Mouse (Mus musculus) CD4-positive helper T cell, adult 2 months (primary cell): ENCODE measurements around the gene Rasal1.

Experiments used
- DNase-seq: peaks from one replicate; pipeline ENCODE4 v3.0.0-alpha.2; 2012; ENCODE audit warnings: low read depth, missing footprints, low spot score

Gene Rasal1

DNA sequence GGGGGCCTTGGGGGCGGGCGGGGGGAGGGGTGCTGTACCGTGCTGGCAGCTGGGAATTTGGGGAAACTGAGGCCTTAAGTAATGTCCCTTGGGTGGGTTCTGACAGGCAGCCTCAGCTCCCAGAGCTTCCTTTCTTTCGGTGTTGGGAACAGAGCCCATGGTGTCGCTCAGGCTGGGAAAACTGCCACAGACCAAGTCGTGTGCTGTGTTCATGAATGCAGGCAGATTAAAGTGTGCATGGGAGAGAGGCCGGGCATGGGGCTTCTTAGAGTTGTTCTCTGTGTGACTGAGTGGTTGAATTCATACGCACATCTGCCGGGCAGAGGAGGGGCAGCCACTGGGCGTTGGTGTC is 26.8 kb upstream of the Rasal1 start:
- no peak for DNase-seq

DNA sequence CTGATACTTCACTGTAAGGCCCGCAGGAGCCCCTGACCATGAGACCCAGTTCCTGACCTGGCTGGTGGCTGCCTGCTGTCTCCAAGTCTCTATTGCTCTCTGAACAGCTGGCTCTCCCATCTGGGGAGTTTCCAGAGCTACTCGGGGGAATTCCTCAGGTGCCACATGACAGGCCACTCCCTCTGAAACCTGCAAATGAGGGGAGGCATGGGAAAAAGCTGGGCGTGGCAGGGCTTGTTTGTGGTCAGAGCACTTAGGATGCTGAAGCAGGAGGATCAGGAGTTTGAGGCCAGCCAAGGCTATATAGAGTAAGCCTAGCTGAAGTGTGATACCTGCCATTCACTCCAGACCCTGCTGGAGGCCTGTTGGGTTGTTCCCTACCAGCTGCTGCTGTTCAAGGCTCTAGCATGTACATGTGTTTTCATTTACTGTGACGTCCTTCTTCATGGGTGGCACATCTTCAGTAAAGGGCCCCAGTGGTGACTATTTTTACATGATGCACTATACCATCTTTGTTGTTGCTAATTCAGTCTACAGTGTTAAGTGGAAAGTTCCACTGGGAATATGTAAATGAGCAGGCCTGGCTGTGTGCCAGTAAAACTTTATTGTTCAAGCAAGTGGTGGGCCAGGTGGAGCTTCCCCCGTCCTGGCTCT is 26.3 kb upstream of the Rasal1 start:
- DNase-seq, result peak; percentile 81

DNA sequence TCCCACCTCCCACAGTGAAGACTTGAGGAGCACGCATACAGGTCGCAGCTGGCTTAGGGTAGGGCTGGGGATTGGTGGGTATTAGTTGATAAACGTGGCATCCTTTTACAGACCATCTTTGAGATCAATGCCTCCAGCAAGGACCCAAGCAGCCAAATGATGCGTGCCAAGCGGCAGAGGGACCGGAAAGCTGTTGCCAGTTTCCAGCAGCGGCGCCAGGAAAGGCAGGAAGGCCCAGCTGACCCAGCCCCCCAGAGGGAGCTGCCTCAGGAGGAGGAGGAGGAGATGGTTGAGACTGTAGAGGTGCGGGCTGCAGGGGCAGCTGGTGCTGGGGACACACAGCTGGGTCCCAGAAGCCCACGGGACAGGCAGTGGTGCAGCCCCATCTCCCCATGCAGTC is 24.2 kb upstream of the Rasal1 start:
- DNase-seq, result no peak

DNA sequence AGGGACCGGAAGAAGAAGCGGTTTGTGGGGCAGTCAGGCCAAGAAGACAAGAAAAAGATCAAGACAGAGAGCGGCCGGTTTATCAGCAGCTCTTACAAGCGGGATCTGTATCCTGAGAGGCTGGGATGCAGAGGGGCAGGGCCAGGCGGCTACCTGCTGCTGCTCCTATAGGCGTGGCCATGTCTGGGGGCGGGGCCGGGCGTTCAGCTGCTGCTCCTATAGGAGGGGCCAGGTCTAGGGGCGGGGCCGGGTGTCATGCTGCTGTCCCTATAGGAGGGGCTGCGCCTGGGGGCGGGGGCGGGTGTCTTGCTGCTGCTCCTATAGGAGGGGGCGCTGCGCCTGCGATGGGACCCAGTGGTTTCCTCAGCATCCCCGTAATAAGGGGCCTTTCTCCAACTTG is 22.2 kb upstream of the Rasal1 start:
- DNase-seq, result peak; percentile 45

DNA sequence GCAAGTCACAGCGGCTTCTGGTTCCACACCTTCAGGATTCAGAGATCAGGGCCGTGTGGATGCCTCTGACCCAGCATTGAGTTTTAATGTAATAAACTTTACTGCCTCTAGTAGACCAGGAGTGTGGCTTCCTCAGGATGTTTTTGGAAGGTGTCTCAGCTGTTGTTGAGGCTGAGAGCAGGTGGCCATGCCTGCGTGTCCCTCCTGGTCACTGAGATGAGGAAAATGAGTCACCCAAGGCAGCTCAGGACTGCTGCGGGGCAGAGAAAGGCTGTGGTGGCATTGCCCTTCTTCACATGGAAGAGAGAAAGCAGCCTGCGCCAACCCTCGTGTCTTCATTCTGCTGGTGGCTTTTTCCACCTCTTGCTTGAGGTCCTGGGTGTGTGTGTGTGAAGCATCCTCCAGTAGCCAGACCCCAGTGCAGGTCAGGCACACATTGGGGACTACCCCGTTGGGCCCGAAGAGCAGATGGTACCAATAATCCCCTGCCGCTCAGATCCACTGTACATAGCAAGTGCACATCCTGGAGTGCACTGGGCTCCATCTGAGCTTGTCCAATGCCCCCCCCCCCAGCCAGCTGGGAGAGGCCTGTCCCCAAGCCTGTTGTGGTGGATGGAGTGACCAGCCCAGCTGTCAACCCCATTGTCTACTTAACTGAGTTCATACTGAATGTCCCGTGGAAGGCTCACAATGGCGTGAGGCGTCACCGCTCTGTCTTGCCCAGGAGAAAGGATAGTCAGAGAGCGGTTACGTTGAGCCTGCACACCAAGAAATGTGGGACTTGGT is 20.9 kb upstream of the Rasal1 start:
- no peak for DNase-seq

DNA sequence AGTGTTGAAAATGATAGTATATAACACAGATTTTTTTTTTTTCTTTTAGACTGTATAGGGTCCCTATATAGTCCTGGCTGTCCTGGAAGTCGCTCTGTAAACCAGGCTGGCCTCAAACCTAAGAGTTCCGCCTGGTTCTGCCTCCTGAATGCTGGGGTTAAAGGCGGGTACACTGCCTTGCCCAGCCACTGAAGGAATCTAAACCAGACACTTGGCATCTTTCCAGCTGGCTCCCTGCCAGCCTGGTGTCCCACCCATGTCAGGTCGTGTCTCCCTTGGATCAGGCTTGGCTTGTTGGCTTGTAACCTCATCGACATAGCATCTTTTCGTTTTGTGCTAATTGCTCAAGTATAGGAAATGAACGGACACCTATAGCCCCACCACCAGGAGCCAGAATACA is 20.0 kb upstream of the Rasal1 start:
- DNase-seq, result no peak

DNA sequence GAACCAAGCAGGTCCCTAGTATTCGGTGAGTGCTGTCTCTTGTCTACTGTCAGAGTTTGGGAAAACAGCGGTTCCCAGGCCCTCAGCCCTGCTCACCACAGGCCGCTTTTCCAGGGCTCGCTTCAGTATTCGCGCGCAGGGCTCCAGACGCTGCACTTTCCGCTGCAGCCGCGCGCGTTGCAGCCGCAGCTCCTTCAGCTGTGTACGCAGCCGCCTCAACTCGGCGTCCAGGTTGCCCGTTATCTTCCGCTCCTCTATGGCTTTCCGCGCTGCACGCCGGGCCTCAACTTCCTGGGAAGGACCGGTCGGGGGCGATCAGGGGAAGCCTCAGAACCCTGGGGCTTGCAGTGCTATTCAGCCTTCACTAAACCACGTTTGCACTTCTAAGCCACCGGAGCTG is 17.5 kb upstream of the Rasal1 start:
- DNase-seq, result no peak

DNA sequence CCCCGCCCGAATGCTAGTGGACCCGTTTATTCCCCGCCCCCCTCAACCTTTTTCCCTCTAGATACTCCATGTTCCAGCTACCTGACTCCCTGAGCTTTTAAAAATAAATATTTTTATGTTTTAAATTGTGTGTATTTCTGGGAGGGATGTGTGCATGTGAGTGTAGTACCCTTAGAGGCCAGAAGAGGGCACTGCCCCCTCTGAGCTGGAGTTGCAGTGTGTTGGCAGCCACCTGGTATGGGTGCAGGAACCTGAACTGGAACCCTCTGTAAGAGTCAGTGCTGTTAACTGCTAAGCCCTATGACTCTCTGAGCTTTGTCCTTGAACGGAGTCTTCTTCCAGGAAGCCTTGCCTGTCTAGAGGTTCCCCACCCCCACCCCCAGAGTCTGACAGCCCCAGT is 16.7 kb upstream of the Rasal1 start:
- no peak for DNase-seq

DNA sequence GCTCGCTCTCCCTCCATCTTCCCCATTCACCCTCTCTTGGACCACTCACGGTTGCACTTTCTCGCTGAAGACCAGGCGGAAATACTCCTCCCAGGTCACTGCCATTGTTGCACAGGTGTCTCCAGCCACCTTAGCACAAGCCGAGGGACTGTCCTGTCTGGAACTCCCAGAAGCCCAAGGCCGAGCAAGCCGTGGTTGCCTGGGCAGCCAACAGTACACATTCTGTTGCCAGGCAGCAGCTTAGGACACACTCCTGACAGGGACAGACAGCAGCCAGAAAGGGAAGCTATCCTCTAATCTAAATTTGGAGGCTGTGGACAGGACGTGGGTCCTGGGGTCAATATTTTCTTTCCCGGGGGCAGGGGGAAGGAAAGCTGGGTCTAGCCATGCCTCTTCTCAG is 14.5 kb upstream of the Rasal1 start, which contains the start of gene Cfap73:
Gene Cfap73, minus strand, starts transcription at position 105 of the 400 bp plus-strand sequence.
- DNase-seq, result no peak

DNA sequence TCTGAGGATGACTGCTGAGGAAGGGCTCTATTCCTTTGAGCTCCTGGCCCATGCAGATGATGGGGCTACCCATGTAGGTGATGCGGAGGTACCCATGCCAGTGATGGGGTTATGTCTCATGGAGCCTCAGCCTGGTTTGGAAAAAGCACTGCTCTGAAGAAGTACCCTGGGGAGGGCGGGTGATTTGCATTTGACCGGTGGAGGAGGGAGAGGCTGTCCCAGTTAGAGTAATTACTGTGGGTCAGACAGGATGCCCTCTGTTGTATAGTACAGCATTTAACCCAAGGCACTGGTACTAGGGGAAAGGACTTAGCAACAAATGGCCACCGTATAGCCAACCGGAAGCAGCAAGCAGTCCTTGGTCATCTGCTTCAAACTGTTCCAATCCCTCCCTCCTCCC is 13.8 kb upstream of the Rasal1 start:
- no peak for DNase-seq

DNA sequence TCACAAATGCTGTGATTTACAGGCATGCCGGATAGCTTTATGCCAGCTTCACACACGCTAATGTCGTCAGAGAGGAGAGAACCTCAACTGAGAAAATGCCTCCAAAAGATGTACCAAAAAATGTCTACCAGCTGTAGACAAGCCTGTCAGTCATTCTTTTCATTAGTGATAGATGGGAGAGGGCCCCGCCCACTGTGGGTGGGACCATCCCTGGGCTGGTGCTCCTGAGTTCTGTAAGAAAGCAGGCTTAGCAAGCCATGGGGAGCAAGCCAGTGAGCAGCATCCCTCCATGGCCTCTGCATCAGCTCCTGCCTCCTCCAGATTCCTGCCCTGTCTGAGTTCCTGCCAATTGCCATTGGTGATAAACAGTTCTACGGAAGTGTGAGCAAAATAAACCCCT is 13.0 kb upstream of the Rasal1 start:
- no peak for DNase-seq

DNA sequence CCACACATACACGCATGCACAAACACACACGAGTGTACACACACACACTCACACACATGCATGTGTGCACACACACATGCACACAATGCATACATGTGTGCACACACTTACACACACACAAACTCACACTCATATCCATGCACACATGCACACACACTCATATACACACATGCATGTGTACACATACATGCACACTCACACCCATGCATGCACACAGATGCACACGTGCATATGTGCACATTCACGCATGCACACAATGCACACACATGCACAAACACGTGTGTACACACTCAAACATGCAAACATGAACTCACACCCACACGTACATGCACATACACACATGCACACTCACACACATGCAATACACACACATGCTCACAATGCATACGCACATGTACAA is 8.5 kb upstream of the Rasal1 start:
- no peak for DNase-seq

DNA sequence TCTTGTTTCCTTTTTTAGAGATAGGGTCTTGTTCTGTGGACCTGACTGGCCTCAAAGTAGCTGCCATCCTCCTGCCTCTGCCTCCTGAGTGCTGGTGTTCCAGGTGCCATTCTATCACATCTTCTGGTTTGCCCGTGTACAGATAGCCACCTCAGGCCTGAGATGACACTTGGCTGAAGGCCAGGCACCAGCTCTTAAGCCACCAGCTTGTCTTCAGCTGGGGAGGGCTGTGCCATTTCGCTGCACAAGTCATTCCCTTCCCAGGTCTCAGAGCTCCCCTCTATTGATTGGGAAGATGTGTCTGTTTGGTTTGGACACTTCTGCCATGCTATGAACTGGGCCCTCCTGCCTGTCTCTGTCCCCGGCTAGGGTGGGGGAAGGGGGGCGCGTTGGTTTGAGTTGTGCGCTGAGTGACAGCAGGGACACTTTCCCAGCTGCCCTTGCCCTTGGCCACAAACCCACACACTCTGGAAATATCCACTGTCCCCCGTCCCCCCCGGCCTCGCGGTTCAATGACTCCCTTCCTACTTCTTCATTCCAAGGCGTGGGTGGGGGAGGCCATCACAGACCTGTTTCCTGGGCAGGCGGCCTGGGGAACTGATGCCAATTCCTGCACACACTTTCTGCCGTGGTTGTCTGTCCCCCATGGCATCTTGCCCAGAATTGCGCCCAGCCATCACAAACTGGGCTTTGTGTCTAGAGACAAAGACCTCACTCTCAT is 5.1 kb upstream of the Rasal1 start:
- no peak for DNase-seq

DNA sequence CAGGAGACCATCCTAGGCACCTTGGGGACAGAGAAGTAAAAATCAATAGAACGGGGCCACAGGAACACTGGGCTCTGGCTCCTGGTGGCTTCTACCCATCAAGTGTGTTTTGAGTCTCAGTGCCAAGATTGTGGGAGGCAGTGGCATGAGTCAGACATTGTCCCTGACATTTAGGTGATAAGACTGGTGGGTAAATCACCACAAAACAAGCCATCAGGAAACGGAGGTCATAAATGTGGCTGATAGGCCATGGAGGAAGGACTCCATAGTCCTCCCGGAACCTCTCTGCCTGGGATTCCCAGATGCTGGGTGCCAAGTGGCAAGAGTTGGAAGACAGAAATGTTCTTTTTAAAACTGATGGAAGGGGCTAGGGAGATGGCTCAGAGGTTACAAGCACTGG is 4.4 kb upstream of the Rasal1 start:
- DNase-seq, result no peak

DNA sequence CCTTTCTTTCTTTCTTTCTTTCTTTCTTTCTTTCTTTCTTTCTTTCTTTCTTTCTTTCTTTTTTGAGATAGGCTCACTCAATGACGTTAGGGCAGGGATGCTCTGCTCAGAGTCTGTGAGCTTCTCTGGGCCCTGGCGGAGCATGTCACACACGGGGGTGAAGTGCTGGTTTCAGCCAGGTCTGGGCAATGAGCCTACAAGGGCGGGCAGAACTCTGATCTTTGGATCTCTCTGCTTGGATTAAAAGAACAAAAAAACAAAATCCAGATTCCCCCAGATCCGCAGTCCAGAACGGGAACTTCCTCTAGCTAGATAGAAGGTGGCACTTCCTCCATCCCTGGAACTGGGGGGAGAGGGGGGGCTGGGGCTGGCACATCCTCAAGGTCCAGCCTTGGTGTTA is 2.8 kb upstream of the Rasal1 start:
- no peak for DNase-seq

DNA sequence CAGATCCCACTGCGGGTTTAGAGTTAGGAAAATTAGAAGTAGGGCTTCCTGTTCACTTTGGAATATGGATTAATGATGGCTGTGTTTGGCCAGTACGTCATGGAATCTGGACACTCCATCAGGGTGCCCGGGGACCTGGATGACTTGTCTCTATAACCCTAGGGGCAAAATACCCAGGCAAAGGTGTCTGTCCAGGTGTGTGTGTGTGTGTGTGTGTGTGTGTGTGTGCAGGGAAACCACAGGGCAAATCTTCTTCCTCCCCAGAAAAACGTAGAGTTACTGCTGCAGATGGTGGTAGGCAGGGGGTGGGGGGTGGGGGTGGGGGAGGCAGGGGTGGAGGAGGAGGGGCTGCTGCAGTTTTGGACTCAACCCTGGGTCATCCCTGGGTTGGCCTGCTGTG is 1.3 kb upstream of the Rasal1 start:
- no peak for DNase-seq

DNA sequence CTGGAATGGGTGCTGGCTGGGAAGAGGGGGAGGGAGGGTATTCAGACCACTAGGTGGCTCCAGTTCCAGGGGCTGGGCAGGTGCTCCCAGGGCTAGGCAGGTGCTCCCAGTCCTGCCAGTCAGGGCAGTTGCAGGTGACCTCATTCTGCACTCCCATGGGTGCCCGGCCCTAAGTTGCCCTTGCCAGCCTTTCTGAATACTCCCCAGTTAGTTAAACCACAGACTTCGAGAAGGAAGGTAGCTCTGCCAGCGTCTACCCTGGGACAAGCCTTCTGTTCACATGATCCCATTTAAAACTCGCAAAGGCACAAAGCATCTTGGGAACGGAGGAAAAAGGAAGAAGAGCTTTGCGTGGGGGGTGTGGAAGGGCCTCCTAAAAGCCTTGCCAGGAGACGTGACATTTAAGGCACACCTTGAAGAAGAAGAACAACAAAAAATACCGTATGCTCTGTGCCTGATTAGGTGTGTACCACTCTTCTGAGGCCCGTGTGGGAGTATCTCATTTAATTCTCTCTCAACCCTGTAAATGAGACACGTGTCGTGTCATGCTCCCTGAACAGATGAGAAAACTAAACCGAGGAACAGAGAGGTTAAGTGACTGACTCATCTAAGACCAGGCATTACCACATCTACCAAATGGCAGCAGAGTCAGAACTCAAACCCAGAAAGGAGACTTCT is 659 bp upstream of the Rasal1 start:
- DNase-seq, result peak; percentile 73

DNA sequence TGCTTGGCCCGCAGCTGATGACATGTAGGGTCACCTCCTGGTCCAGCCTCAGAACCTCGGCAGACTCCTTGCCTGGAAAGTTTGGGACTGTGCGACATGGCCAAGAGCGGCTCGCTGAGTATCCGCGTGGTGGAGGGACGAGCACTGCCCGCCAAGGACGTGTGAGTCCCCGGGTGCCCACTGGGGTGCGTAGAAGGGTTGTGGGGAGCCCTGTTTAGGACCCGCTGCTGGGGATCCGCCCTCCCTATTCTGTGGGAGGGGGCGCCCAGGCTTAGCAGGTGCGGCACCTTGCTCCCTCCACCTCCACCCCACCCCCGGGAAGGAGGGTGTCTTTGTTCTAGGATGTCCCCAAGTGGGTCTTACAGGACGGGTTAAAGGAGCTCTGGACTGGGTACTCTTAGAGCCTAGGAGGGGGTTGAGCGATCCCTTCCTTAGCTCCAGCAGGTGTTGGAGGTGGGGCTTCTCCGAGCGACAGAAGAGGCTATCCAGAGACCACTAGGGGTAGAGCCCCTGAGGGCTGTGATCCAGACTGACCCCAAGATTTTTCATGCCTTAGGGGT is 842 bp downstream of the Rasal1 start:
- no peak for DNase-seq

DNA sequence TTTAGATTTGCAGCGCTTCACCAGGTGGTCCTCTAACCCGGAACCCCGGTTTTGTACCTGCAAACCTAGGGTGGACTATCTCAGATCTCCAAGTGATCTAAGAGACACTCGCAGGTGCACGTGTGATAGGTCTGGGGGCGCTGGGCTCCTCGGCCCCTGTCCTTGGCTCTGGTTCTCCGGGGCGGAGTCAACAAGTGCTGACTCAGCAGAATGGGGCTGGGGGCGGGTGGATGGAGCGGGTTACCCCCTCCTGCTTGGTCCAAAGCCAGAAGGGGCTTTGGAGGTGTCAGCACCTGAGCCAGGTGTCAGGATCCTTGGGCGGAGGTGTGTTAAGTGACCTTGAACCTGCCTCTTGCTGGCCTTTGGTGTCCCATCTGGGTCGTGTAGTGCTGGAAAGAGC is 1.3 kb downstream of the Rasal1 start:
- no peak for DNase-seq

DNA sequence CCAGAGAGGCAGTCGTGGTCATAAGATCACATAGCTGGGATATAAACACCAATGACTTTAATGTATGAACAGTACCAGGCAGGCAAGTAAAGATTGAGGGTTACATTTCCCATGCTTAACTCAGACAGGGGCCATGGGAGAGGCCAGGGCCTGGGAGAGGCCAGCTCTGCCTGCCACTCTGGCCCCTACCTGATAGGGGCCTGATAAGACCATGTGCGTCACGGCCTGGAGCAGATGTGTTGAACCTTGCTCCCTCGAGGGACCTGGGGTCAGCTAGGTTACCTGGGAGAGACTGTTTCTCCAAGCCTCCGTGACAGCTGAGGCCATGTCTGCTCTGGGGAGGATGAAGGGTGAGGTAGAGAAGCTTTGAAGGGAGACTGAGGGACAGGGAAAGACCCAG is 2.6 kb downstream of the Rasal1 start:
- DNase-seq, result no peak

DNA sequence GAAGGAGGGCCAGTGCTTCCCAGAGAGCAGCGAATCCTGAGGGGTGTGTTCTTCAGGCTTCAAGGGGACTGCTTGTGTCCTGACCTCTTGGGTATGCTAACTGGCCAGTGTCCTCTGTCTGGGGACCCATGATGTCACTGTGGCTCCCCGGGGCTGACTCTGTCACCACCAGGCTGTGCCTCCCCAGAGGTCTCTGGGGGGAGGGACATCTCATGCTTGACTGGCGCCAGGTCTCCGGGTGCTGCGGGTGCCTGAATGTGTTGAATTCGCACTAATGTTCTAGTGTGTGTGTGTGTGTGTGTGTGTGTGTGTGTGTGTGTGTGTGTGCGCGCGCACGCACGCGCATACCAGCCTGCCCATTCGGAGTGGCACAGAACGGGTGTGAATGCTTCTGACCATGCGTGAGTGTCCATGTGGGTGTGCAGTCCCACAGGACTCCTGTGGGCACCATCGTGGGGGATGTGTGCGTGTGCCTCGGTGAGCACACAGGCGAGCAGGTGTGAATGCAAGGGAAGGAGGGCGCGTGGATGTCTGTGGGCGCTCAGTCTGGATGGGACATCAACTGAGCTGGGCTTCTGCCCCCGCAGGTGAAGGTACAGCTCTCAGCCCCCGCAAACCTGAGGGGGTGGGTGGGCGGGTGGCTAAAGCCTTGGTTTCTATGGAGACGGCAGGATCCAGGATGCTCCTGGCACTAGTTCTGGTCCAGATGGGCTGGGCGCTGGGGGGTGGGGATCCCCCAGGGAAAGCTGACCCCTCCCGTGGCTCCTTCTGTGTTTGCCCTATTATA is 4.5 kb downstream of the Rasal1 start:
- no peak for DNase-seq
